Mouse (Mus musculus): ENCODE measurements around the gene Rgsl1. TPM values are rescaled to one million over a fixed set of nuclear protein-coding genes. Genes with fewer than 3 reads are reported as not detected.

Gene Rgsl1
- polyA plus RNA-seq, 1 experiment from 2014 or later, result not detected

- H3K4me1 ChIP-seq (ENCODE audit: control insufficient read depth, insufficient read depth, low read length), result no peaks in the 10 kb centered on the region
- H3K27me3 ChIP-seq (ENCODE audit: control insufficient read depth, insufficient read depth, low read length), result no peaks in the 10 kb centered on the region
- H3K27ac ChIP-seq (ENCODE audit: low read depth, low read length), result no peak overlapping the region
- ATAC-seq (replicated peaks; ENCODE audit: insufficient number of reproducible peaks, low FRiP score, low TSS enrichment), result no peak
- no peak overlapping the region for H3K9ac ChIP-seq (ENCODE audit: low read depth, low read length)
- H3K4me3 ChIP-seq (ENCODE audit: low read depth, low read length), result no peak overlapping the region
- no peaks in the 10 kb centered on the region for H3K9me3 ChIP-seq (replicated peaks; ENCODE audit: control insufficient read depth, low read length)
- H3K36me3 ChIP-seq (ENCODE audit: control insufficient read depth, insufficient read depth, low read length), result no peaks in the 10 kb centered on the region
- 81% methylated on average over 7 of the region's 7 CpGs for WGBS (ENCODE audit: insufficient replicate concordance)
- no peak overlapping the region for H3K4me2 ChIP-seq
Observed at GRCm38 (mm10) chr1:153846420-153846819, 2.5 kb upstream of the Rgsl1 start.

GRCm38 (mm10) chr1:153842121-153842740 lies 1.7 kb downstream of the Rgsl1 start:
- no peaks in the 10 kb centered on the region for H3K36me3 ChIP-seq (ENCODE audit: control insufficient read depth, insufficient read depth, low read length)
- 81% methylated on average over 11 of the region's 11 CpGs for WGBS (ENCODE audit: insufficient replicate concordance)
- ATAC-seq (replicated peaks; ENCODE audit: insufficient number of reproducible peaks, low FRiP score, low TSS enrichment), result no peak
- H3K27ac ChIP-seq (ENCODE audit: low read depth, low read length), result no peak overlapping the region
- no peak overlapping the region for H3K4me2 ChIP-seq
- no peak overlapping the region for H3K9ac ChIP-seq (ENCODE audit: low read depth, low read length)
- no peaks in the 10 kb centered on the region for H3K9me3 ChIP-seq (replicated peaks; ENCODE audit: control insufficient read depth, low read length)
- no peaks in the 10 kb centered on the region for H3K4me1 ChIP-seq (ENCODE audit: control insufficient read depth, insufficient read depth, low read length)
- H3K4me3 ChIP-seq (ENCODE audit: low read depth, low read length), result no peak overlapping the region
- no peaks in the 10 kb centered on the region for H3K27me3 ChIP-seq (ENCODE audit: control insufficient read depth, insufficient read depth, low read length)

GRCm38 (mm10) chr1:153836036-153836435 lies 7.9 kb downstream of the Rgsl1 start:
- ATAC-seq (replicated peaks; ENCODE audit: insufficient number of reproducible peaks, low FRiP score, low TSS enrichment), result no peak

GRCm38 (mm10) chr1:153830746-153831145 lies 13.2 kb downstream of the Rgsl1 start:
- no peaks in the 10 kb centered on the region for H3K27me3 ChIP-seq (ENCODE audit: control insufficient read depth, insufficient read depth, low read length)
- 74% methylated on average over 4 of the region's 4 CpGs for WGBS (ENCODE audit: insufficient replicate concordance)
- H3K36me3 ChIP-seq (ENCODE audit: control insufficient read depth, insufficient read depth, low read length), result no peaks in the 10 kb centered on the region
- ATAC-seq (replicated peaks; ENCODE audit: insufficient number of reproducible peaks, low FRiP score, low TSS enrichment), result no peak
- no peak overlapping the region for H3K4me2 ChIP-seq
- no peak overlapping the region for H3K4me3 ChIP-seq (ENCODE audit: low read depth, low read length)
- H3K9me3 ChIP-seq (replicated peaks; ENCODE audit: control insufficient read depth, low read length), result no peaks in the 10 kb centered on the region
- H3K9ac ChIP-seq (ENCODE audit: low read depth, low read length), result no peak overlapping the region
- no peaks in the 10 kb centered on the region for H3K4me1 ChIP-seq (ENCODE audit: control insufficient read depth, insufficient read depth, low read length)
- H3K27ac ChIP-seq (ENCODE audit: low read depth, low read length), result no peak overlapping the region

More at GRCm38 (mm10) chr1:153836036-153836435, 7.9 kb downstream of the Rgsl1 start:
- Histone ChIP-seq H3K27me3 (ENCODE audit: control insufficient read depth, insufficient read depth, low read length) (no peaks in the 10 kb centered on the region), H3K36me3 (ENCODE audit: control insufficient read depth, insufficient read depth, low read length) (no peaks in the 10 kb centered on the region), H3K4me3 (ENCODE audit: low read depth, low read length) (no peak overlapping the region), H3K9ac (ENCODE audit: low read depth, low read length) (no peak overlapping the region), H3K4me1 (ENCODE audit: control insufficient read depth, insufficient read depth, low read length) (no peaks in the 10 kb centered on the region), H3K27ac (ENCODE audit: low read depth, low read length) (no peak overlapping the region), H3K9me3 (replicated peaks; ENCODE audit: control insufficient read depth, low read length) (no peaks in the 10 kb centered on the region), H3K4me2 (no peak overlapping the region)
- WGBS (ENCODE audit: insufficient replicate concordance), result 54% methylated on average over 4 of the region's 4 CpGs

- Histone ChIP-seq H3K9me3 (replicated peaks; ENCODE audit: control insufficient read depth, low read length) (no peaks in the 10 kb centered on the region), H3K36me3 (ENCODE audit: control insufficient read depth, insufficient read depth, low read length) (no peaks in the 10 kb centered on the region; the same call in 1 of the 2 replicates), H3K27me3 (ENCODE audit: control insufficient read depth, insufficient read depth, low read length) (no peaks in the 10 kb centered on the region), H3K9ac (ENCODE audit: low read depth, low read length) (no peak overlapping the region), H3K27ac (ENCODE audit: low read depth, low read length) (no peak overlapping the region), H3K4me1 (ENCODE audit: control insufficient read depth, insufficient read depth, low read length) (no peaks in the 10 kb centered on the region), H3K4me2 (no peak overlapping the region), H3K4me3 (ENCODE audit: low read depth, low read length) (no peak overlapping the region)
- 83% methylated on average over 3 of the region's 3 CpGs for WGBS (ENCODE audit: insufficient replicate concordance)
- ATAC-seq (replicated peaks; ENCODE audit: insufficient number of reproducible peaks, low FRiP score, low TSS enrichment), result no peak
Observed at GRCm38 (mm10) chr1:153820216-153820615, 23.7 kb downstream of the Rgsl1 start.

GRCm38 (mm10) chr1:153814278-153814677 lies 29.7 kb downstream of the Rgsl1 start:
- H3K27ac ChIP-seq (ENCODE audit: low read depth, low read length), result no peak overlapping the region
- WGBS (ENCODE audit: insufficient replicate concordance), result 6% methylated on average over 2 of the region's 2 CpGs
- H3K4me2 ChIP-seq, result no peak overlapping the region
- no peaks in the 10 kb centered on the region for H3K27me3 ChIP-seq (ENCODE audit: control insufficient read depth, insufficient read depth, low read length)
- no peaks in the 10 kb centered on the region; the same call in 1 of the 2 replicates for H3K36me3 ChIP-seq (ENCODE audit: control insufficient read depth, insufficient read depth, low read length)
- H3K9me3 ChIP-seq (replicated peaks; ENCODE audit: control insufficient read depth, low read length), result no peaks in the 10 kb centered on the region
- no peak overlapping the region for H3K9ac ChIP-seq (ENCODE audit: low read depth, low read length)
- H3K4me3 ChIP-seq (ENCODE audit: low read depth, low read length), result no peak overlapping the region
- ATAC-seq (replicated peaks; ENCODE audit: insufficient number of reproducible peaks, low FRiP score, low TSS enrichment), result no peak
- no peaks in the 10 kb centered on the region for H3K4me1 ChIP-seq (ENCODE audit: control insufficient read depth, insufficient read depth, low read length)

GRCm38 (mm10) chr1:153807390-153807993 lies 36.5 kb downstream of the Rgsl1 start:
- H3K27me3 ChIP-seq (ENCODE audit: control insufficient read depth, insufficient read depth, low read length), result no peaks in the 10 kb centered on the region
- peak overlapping the region; percentile 6; the same call in 1 of the 2 replicates for H3K4me2 ChIP-seq
- no peak overlapping the region for H3K27ac ChIP-seq (ENCODE audit: low read depth, low read length)
- H3K4me3 ChIP-seq (ENCODE audit: low read depth, low read length), result no peak overlapping the region
- no peak for ATAC-seq (replicated peaks; ENCODE audit: insufficient number of reproducible peaks, low FRiP score, low TSS enrichment)
- H3K36me3 ChIP-seq (ENCODE audit: control insufficient read depth, insufficient read depth, low read length), result no peaks in the 10 kb centered on the region
- no peaks in the 10 kb centered on the region for H3K4me1 ChIP-seq (ENCODE audit: control insufficient read depth, insufficient read depth, low read length)
- no peaks in the 10 kb centered on the region for H3K9me3 ChIP-seq (replicated peaks; ENCODE audit: control insufficient read depth, low read length)
- WGBS (ENCODE audit: insufficient replicate concordance), result 43% methylated on average over 13 of the region's 13 CpGs
- no peak overlapping the region for H3K9ac ChIP-seq (ENCODE audit: low read depth, low read length)

GRCm38 (mm10) chr1:153803530-153803929 lies 40.4 kb downstream of the Rgsl1 start:
- no peak overlapping the region for H3K27ac ChIP-seq (ENCODE audit: low read depth, low read length)
- H3K9ac ChIP-seq (ENCODE audit: low read depth, low read length), result no peak overlapping the region
- WGBS (ENCODE audit: insufficient replicate concordance), result 76% methylated on average over 8 of the region's 8 CpGs
- no peaks in the 10 kb centered on the region for H3K36me3 ChIP-seq (ENCODE audit: control insufficient read depth, insufficient read depth, low read length)
- no peak for ATAC-seq (replicated peaks; ENCODE audit: insufficient number of reproducible peaks, low FRiP score, low TSS enrichment)
- no peak overlapping the region for H3K4me3 ChIP-seq (ENCODE audit: low read depth, low read length)
- no peaks in the 10 kb centered on the region for H3K4me1 ChIP-seq (ENCODE audit: control insufficient read depth, insufficient read depth, low read length)
- H3K9me3 ChIP-seq (replicated peaks; ENCODE audit: control insufficient read depth, low read length), result no peaks in the 10 kb centered on the region
- H3K27me3 ChIP-seq (ENCODE audit: control insufficient read depth, insufficient read depth, low read length), result no peaks in the 10 kb centered on the region
- H3K4me2 ChIP-seq, result no peak overlapping the region

- no peak overlapping the region for H3K4me2 ChIP-seq
- no peaks in the 10 kb centered on the region for H3K36me3 ChIP-seq (ENCODE audit: control insufficient read depth, insufficient read depth, low read length)
- no peaks in the 10 kb centered on the region for H3K9me3 ChIP-seq (replicated peaks; ENCODE audit: control insufficient read depth, low read length)
- ATAC-seq (replicated peaks; ENCODE audit: insufficient number of reproducible peaks, low FRiP score, low TSS enrichment), result no peak
- no peak overlapping the region for H3K4me3 ChIP-seq (ENCODE audit: low read depth, low read length)
- H3K9ac ChIP-seq (ENCODE audit: low read depth, low read length), result no peak overlapping the region
- no peaks in the 10 kb centered on the region for H3K4me1 ChIP-seq (ENCODE audit: control insufficient read depth, insufficient read depth, low read length)
- no peak overlapping the region for H3K27ac ChIP-seq (ENCODE audit: low read depth, low read length)
- no peaks in the 10 kb centered on the region for H3K27me3 ChIP-seq (ENCODE audit: control insufficient read depth, insufficient read depth, low read length)
- 82% methylated on average over 7 of the region's 7 CpGs for WGBS (ENCODE audit: insufficient replicate concordance)
Observed at GRCm38 (mm10) chr1:153802691-153803090, 41.3 kb downstream of the Rgsl1 start.
